Mouse (Mus musculus) layer of hippocampus, postnatal 25 days (tissue): ENCODE data around the gene Klrb1f. TPM values are rescaled to one million over a fixed set of nuclear protein-coding genes. Genes with fewer than 3 reads are reported as not detected.
"Not testable (repeated sequence)": the region's sequence is repeated elsewhere in the genome, so short reads cannot be mapped to it uniquely, and the experiment has no call there.

Experiments used
- DNase-seq, 2 experiments: peaks; one replicate each; pipeline ENCODE4 v3.0.0; 2022; ENCODE audit warnings: mixed read lengths in 2 of 2, low spot score in 1 of 2; ENCODE audit errors: extremely low spot score in 1 of 2
- total RNA-seq, 2 experiments: library from RNA; stranded (reverse); gene quantifications; 2 replicates each; pipeline ENCODE4 v1.2.3; 2021

The Klrb1f gene
- total RNA-seq, 2 experiments from 2014 or later, result not detected

GRCm38 (mm10) chr6:129048381-129048780 lies 2.7 kb downstream of the Klrb1f start:
- no peak for DNase-seq

- DNase-seq, result no peak
These were observed 3.3 kb downstream of the Klrb1f start for GRCm38 (mm10) chr6:129048857-129049473.

GRCm38 (mm10) chr6:129049596-129050251 lies 4.0 kb downstream of the Klrb1f start:
- DNase-seq, result no peak

GRCm38 (mm10) chr6:129051086-129051485 lies 5.4 kb downstream of the Klrb1f start:
- no peak for DNase-seq

GRCm38 (mm10) chr6:129051731-129052130 lies 6.0 kb downstream of the Klrb1f start:
- no peak for DNase-seq

GRCm38 (mm10) chr6:129056237-129056636 lies 10.5 kb downstream of the Klrb1f start:
- no peak for DNase-seq

- DNase-seq, result no peak
These were observed 12.3 kb downstream of the Klrb1f start for GRCm38 (mm10) chr6:129058013-129058412.

- DNase-seq, result no peak
These were observed 19.7 kb downstream of the Klrb1f start for GRCm38 (mm10) chr6:129065407-129065806.

GRCm38 (mm10) chr6:129065857-129066256 lies 20.2 kb downstream of the Klrb1f start:
- no peak for DNase-seq

GRCm38 (mm10) chr6:129066530-129066929 lies 20.8 kb downstream of the Klrb1f start:
- no peak for DNase-seq

GRCm38 (mm10) chr6:129066986-129067385 lies 21.3 kb downstream of the Klrb1f start:
- DNase-seq, result peak in 1 of 2 experiments; percentile 21

- DNase-seq, result no peak
These were observed 39.4 kb downstream of the Klrb1f start for GRCm38 (mm10) chr6:129085098-129085497.

- not testable (repeated sequence) for DNase-seq
These were observed 40.3 kb downstream of the Klrb1f start for GRCm38 (mm10) chr6:129086031-129086430.

GRCm38 (mm10) chr6:129088161-129088560 lies 42.5 kb downstream of the Klrb1f start:
- DNase-seq, result peak in 1 of 2 experiments; percentile 25

- DNase-seq, result not testable (repeated sequence)
These were observed 42.9 kb downstream of the Klrb1f start for GRCm38 (mm10) chr6:129088596-129088995.

- peak in 1 of 2 experiments; percentile 3 for DNase-seq
These were observed 49.5 kb downstream of the Klrb1f start for GRCm38 (mm10) chr6:129095166-129095565.

GRCm38 (mm10) chr6:129097929-129098328 lies 52.2 kb downstream of the Klrb1f start:
- no peak for DNase-seq

GRCm38 (mm10) chr6:129100794-129101193 lies 55.1 kb downstream of the Klrb1f start, which contains the start of gene Clec2e:
TSS of gene Clec2e (minus strand) at chr6:129100913.
- not testable (repeated sequence) for DNase-seq

- no peak for DNase-seq
These were observed 55.9 kb downstream of the Klrb1f start for GRCm38 (mm10) chr6:129101604-129102003.

- no peak for DNase-seq
These were observed 57.3 kb downstream of the Klrb1f start for GRCm38 (mm10) chr6:129102858-129103555.
